Mouse (Mus musculus) intestine, postnatal 0 days (tissue): ENCODE results near the gene Zcchc14. TPM values are rescaled to one million over a fixed set of nuclear protein-coding genes. Genes with fewer than 3 reads are reported as not detected.
"Not testable (repeated sequence)": the region's sequence is repeated elsewhere in the genome, so short reads cannot be mapped to it uniquely, and the experiment has no call there.

Source experiments
- ATAC-seq: fragments of 200-750 bp; cut with Nextera tagmentation; 2 replicates; pipeline ENCODE4 v1.8.0; 2017; ENCODE audit warnings: mild to moderate bottlenecking, moderate TSS enrichment, moderate library complexity
- H3K27ac ChIP-seq: fragments of 300-500 bp; sonication (generic); 2 replicates; pipeline ENCODE4 v1.5.1; 2014; ENCODE audit warnings: mild to moderate bottlenecking, low read depth, low read length, moderate library complexity
- H3K27me3 ChIP-seq: fragments of 300-500 bp; sonication (generic); replicated peaks from 2 replicates; pipeline ENCODE4 v1.6.1; 2014; ENCODE audit warnings: low read length, mixed read lengths; ENCODE audit not compliant: control insufficient read depth, insufficient read depth
- H3K36me3 ChIP-seq: fragments of 300-500 bp; sonication (generic); 2 replicates; pipeline ENCODE4 v1.6.1; 2014; ENCODE audit warnings: mild to moderate bottlenecking, moderate library complexity; ENCODE audit not compliant: control insufficient read depth, insufficient read depth
- H3K4me1 ChIP-seq: fragments of 300-500 bp; sonication (generic); replicated peaks from 2 replicates; pipeline ENCODE4 v1.6.1; 2014; ENCODE audit warnings: antibody characterized with exemption, low read length, mixed read lengths; ENCODE audit not compliant: control insufficient read depth, insufficient read depth
- H3K4me2 ChIP-seq: fragments of 300-500 bp; sonication (generic); replicated peaks from 2 replicates; pipeline ENCODE4 v1.6.1; 2014; ENCODE audit warnings: low read depth, mild to moderate bottlenecking, moderate library complexity
- H3K4me3 ChIP-seq: fragments of 300-500 bp; sonication (generic); 2 replicates; pipeline ENCODE4 v1.5.1; 2014; ENCODE audit warnings: low read depth, low read length
- H3K9ac ChIP-seq: fragments of 300-500 bp; sonication (generic); 2 replicates; pipeline ENCODE4 v1.6.1; 2014; ENCODE audit warnings: mild to moderate bottlenecking, low read depth, low read length
- H3K9me3 ChIP-seq: fragments of 300-500 bp; sonication (generic); 2 replicates; pipeline ENCODE4 v1.6.1; 2016; ENCODE audit warnings: mixed run types; ENCODE audit not compliant: control insufficient read depth
- CTCF ChIP-seq: sonication (generic); IDR thresholded peaks from 2 replicates; pipeline ENCODE4 v1.5.1; 2016; ENCODE audit warnings: low read depth, mild to moderate bottlenecking, control low read depth, antibody characterized with exemption, moderate library complexity
- WGBS: fragments of 180-500 bp; shearing (Covaris S2); extraction: QIAGEN DNeasy Blood & Tissue Kit; methylation state at CpG from one replicate; pipeline ENCODE4 v1.1.7; 2014; 5-methylcytosine and 5-hydroxymethylcytosine counted together
- polyA plus RNA-seq: library from polyadenylated mRNA; unstranded; fragments of >200 nt; fragmentation: Nextera tagmentation; extraction: Ambion mirVana; gene quantifications from 2 replicates; pipeline ENCODE4 v1.2.1, GENCODE M21; 2015

Zcchc14 gene
- polyA plus RNA-seq, 1 experiment from 2014 or later = 6.9 TPM

DNA sequence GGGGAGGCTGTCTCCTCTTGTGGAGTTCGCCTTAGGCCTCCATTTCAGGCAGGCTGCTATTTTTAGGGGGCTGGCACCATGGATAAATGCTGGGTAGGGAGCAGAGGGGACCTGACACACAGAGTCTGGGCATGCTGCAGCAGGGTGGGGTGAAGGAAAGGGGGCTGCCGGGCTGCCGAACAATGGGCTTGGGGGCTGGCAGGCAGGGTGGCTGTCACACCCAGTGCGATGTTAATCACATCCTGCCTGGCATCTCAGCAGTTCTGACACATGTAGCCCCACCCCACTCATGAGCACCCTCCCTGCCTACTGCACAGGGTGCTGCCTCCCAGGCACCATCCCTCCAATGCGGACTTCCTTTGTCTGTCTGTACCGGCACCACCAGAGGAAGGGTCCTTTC lies 15.9 kb upstream of the Zcchc14 start:
- no peaks in the 10 kb centered on the region for H3K9me3 ChIP-seq
- H3K4me2 ChIP-seq = no peak overlapping the region
- no peaks in the 10 kb centered on the region for H3K36me3 ChIP-seq
- 47% methylated on average over 6 of the region's 6 CpGs for WGBS
- TF ChIP-seq CTCF = no peak
- H3K27me3 ChIP-seq = no peaks in the 10 kb centered on the region
- H3K27ac ChIP-seq = no peak overlapping the region
- ATAC-seq = no peak
- H3K4me3 ChIP-seq = no peak overlapping the region
- no peak overlapping the region for H3K9ac ChIP-seq
- peaks cover 3% of the 10 kb centered on the region; the same call in 1 of the 2 replicates for H3K4me1 ChIP-seq

DNA sequence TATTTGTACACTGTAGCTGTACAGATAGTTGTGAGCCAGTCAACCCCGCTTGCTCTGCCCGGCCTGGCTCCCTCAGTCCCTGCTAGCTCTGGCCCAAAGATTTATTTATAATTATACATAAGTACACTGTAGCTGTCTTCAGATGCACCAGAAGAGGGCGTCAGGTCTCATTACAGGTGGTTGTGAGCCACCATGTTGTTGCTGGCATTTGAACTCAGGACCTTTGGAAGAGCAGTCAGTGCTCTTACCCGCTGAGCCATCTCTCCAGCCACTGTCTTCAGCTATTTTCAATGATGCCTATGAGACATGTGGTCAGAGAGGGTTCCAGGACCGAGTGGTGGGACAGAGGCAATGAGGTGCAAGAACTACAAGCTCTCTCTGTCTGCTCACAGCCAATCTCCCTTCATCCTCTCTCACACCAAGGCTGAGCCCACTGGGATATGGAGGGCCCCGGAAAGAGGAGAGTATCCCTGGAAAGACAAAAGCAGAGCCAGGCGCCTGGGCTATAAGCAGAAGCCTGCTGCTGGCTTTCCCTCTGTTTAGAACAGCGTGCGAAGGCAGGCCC lies 15.3 kb upstream of the Zcchc14 start:
- 76% methylated on average over 9 of the region's 9 CpGs for WGBS
- ATAC-seq, H3K27me3 ChIP-seq, H3K36me3 ChIP-seq, H3K4me2 ChIP-seq, H3K9ac ChIP-seq, H3K4me1 ChIP-seq, H3K4me3 ChIP-seq, H3K27ac ChIP-seq, H3K9me3 ChIP-seq: not testable (repeated sequence)
- 0 out of 2 replicates have a peak, but pooled peaks have one; percentile 11 for TF ChIP-seq CTCF

DNA sequence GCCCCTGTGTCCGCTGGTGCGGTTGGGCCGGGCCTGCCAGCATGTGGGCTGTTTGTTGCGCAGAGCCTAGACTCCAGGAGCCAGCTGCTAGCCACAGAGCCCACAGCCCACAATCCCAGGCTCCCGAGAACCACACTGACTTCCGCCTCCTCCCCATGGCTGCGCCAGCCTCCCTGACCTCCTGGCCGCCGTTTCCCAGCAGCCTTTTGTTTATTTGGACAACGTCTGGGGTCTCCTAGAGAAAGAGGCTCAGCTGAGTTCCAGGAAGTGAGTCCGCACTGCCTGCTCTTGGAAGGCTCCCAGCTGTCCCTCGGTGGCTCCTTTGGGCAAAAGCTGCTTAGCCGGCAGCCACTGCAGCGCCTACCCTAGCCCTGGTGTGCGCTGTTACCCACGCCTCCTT lies 12.6 kb upstream of the Zcchc14 start:
- 4% methylated on average over 16 of the region's 16 CpGs for WGBS
- no peak for TF ChIP-seq CTCF

DNA sequence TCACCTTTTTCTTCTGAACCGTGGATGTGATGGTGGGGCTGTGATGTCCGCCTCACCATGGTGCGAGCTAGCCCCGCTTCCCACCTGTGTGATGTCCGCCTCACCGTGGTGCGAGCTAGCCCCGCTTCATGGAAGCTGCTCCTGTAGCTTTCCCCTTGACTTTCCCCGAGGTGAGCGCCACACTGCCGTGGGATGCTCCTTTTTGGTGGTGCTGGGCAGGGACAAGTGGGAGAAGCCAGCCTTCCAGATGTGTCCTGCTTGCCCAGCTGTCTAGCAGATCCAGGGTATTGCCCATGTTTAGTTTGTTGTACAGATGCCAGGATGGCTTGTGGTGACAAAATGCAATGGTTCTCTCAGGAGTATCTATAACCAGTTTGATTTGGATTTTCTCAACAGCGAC lies 10.4 kb upstream of the Zcchc14 start:
- Histone ChIP-seq H3K27ac (no peak overlapping the region), H3K4me1 (peaks cover 3% of the 10 kb centered on the region; the same call in 1 of the 2 replicates), H3K9me3 (no peaks in the 10 kb centered on the region), H3K27me3 (no peaks in the 10 kb centered on the region), H3K4me2 (no peak overlapping the region), H3K9ac (no peak overlapping the region), H3K36me3 (no peaks in the 10 kb centered on the region), H3K4me3 (no peak overlapping the region)
- 94% methylated on average over 12 of the region's 12 CpGs for WGBS
- no peak for TF ChIP-seq CTCF
- ATAC-seq = no peak

More for the DNA sequence above, 12.6 kb upstream of the Zcchc14 start:
- ATAC-seq = peak; percentile 56
- peak overlapping the region; percentile 54 for H3K4me2 ChIP-seq
- peaks cover 3% of the 10 kb centered on the region; the same call in 1 of the 2 replicates for H3K4me1 ChIP-seq
- H3K27ac ChIP-seq = peak overlapping the region; percentile 85
- no peaks in the 10 kb centered on the region for H3K36me3 ChIP-seq
- H3K27me3 ChIP-seq = no peaks in the 10 kb centered on the region
- no peak overlapping the region for H3K9ac ChIP-seq
- H3K4me3 ChIP-seq = peak overlapping the region; percentile 14; the same call in 1 of the 2 replicates
- no peaks in the 10 kb centered on the region for H3K9me3 ChIP-seq

DNA sequence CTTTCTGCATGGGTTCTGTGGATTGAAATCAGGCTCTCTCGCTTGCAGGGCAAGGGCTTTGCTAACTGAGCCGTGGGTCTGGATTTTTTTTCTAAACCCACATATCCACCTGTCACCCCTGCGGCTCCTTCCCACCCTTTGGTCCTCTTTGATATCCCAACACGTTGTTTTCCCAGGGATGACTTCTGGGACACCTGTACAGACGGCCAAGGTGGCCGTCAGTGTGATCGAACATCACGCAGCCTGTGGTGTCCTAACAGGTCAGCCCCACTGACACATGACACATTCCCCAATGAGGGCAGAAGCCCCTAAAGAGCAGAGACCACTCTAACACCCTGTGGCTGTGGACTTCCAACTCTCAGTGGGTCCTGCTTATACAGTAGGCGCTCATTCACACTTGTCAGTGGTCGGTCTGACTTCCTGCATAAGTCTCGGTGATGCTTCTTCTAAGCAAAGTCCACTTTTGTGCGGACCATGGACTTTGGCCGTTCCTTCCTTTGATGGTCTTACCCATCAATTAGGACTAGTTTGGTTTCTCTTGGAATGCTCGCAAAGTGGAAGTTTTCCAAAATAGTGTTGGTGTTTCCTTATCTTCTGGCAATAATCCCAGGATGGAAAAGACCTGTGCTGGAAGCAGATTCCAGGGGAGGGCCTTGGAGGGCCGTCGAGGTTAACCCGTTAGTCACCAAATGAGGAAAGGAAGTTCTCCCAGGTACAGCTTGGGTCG lies 9.1 kb upstream of the Zcchc14 start:
- no peak overlapping the region for H3K27ac ChIP-seq
- H3K4me2 ChIP-seq = no peak overlapping the region
- no peaks in the 10 kb centered on the region for H3K9me3 ChIP-seq
- no peak for TF ChIP-seq CTCF
- peaks cover 3% of the 10 kb centered on the region; the same call in 1 of the 2 replicates for H3K4me1 ChIP-seq
- no peak for ATAC-seq
- H3K36me3 ChIP-seq = no peaks in the 10 kb centered on the region
- H3K4me3 ChIP-seq = no peak overlapping the region
- H3K27me3 ChIP-seq = no peaks in the 10 kb centered on the region
- no peak overlapping the region for H3K9ac ChIP-seq
- WGBS = 62% methylated on average over 18 of the region's 18 CpGs

DNA sequence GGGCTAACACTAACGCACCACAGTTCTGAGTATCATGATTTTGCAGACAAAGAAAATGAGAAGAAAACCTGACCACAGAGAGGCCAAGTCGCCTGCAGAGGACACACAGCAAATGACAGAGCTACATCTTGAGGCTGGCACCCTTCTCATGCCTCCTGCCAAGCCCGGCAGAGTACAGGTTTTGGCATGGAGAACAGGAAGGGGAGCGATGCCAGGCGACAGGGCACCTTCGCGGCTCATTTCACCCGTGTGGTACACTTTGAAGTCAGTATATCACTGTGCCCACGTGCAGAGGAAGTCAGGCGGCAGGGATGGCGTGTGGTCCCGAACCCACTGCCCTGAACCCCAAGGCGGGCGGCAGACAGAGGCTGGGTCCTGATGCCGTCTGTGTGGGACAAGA lies 7.9 kb upstream of the Zcchc14 start:
- H3K4me2 ChIP-seq = no peak overlapping the region
- ATAC-seq = no peak
- H3K36me3 ChIP-seq = no peaks in the 10 kb centered on the region
- no peak overlapping the region for H3K9ac ChIP-seq
- WGBS = 81% methylated on average over 15 of the region's 15 CpGs
- H3K4me3 ChIP-seq = no peak overlapping the region
- H3K27me3 ChIP-seq = no peaks in the 10 kb centered on the region
- no peak for TF ChIP-seq CTCF
- H3K9me3 ChIP-seq = no peaks in the 10 kb centered on the region
- H3K4me1 ChIP-seq = peaks cover 2% of the 10 kb centered on the region; the same call in 1 of the 2 replicates
- H3K27ac ChIP-seq = no peak overlapping the region
